Mouse (Mus musculus) MEL (cell line): Measurements from ENCODE around the gene Zdhhc14.

Experiments
- CHD2 ChIP-seq: IDR thresholded peaks from 2 replicates; pipeline ENCODE4 v1.6.1; 2011; ENCODE audit warnings: low read length, improper control_type of control experiment
- GATA1 ChIP-seq: IDR thresholded peaks from 2 replicates; pipeline ENCODE4 v1.6.1; 2011; ENCODE audit warnings: low read depth, low read length, improper control_type of control experiment
- MXI1 ChIP-seq: IDR thresholded peaks from 2 replicates; pipeline ENCODE4 v1.6.1; 2011; ENCODE audit warnings: mild to moderate bottlenecking, low read depth, low read length, improper control_type of control experiment
- POLR2A ChIP-seq, 2 experiments: IDR thresholded peaks; 2 replicates each; pipeline ENCODE4 v1.6.1; 2011 to 2012; ENCODE audit warnings: low read length in 2 of 2, mild to moderate bottlenecking in 2 of 2, control low read depth in 1 of 2, improper control_type of control experiment in 1 of 2, low read depth in 1 of 2, moderate library complexity in 1 of 2; ENCODE audit not compliant: control insufficient read depth in 1 of 2, insufficient read depth in 1 of 2, poor library complexity in 1 of 2
- RCOR1 ChIP-seq: IDR thresholded peaks from 2 replicates; pipeline ENCODE4 v1.6.1; 2012; ENCODE audit warnings: low read depth, mild to moderate bottlenecking, inconsistent platforms, low read length, improper control_type of control experiment
- TAL1 ChIP-seq: IDR thresholded peaks from 2 replicates; pipeline ENCODE4 v1.6.1; 2012; ENCODE audit warnings: mild to moderate bottlenecking, inconsistent platforms, low read length, moderate library complexity, mixed read lengths
- USF1 ChIP-seq: IDR thresholded peaks from 2 replicates; pipeline ENCODE4 v1.6.1; 2014; ENCODE audit warnings: low read depth, mild to moderate bottlenecking, inconsistent platforms, low read length, improper control_type of control experiment, moderate library complexity
- ZC3H11A ChIP-seq: IDR thresholded peaks from 2 replicates; pipeline ENCODE4 v1.6.1; 2012; ENCODE audit warnings: low read depth, mild to moderate bottlenecking, inconsistent platforms, low read length, improper control_type of control experiment
- ZKSCAN1 ChIP-seq: IDR thresholded peaks from 2 replicates; pipeline ENCODE4 v1.6.1; 2012; ENCODE audit warnings: low read depth, mild to moderate bottlenecking, inconsistent platforms, low read length, improper control_type of control experiment, moderate library complexity

DNA sequence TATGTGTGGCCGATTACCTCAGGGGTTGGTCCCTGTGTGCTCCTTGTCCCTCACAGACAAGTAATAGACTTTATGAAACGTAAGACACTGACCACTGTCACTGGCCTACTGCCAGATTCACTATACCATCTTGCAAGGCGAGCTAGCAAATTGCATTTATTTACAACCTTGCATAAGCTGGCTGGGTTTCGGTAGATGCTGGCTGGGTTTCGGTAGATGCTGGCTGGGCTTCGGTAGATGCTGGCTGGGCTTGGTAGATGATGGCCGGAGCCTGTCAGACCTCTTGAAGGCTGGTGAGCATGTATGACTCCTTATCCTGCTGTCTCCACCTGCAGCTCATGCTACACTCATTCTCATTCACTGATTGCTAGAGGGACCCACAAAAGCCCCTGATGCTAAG, 200.9 kb downstream of the Zdhhc14 start:
- TF ChIP-seq POLR2A (IDR thresholded peaks at IDR 0.05; ENCODE audit: control insufficient read depth in 1 of 2, insufficient read depth in 1 of 2, low read depth in 1 of 2, low read length in 2 of 2, poor library complexity in 1 of 2), result no peak
- TF ChIP-seq CHD2, result no peak
- no peak for TF ChIP-seq GATA1
- TF ChIP-seq ZKSCAN1, result no peak
- no peak for TF ChIP-seq USF1
- no peak for TF ChIP-seq MXI1
- no peak for TF ChIP-seq ZC3H11A
- TF ChIP-seq TAL1, result no peak
- no peak for TF ChIP-seq RCOR1
